Comparison of ENCODE assay signal across 7 mouse cellular contexts in the genomic region with DNA sequence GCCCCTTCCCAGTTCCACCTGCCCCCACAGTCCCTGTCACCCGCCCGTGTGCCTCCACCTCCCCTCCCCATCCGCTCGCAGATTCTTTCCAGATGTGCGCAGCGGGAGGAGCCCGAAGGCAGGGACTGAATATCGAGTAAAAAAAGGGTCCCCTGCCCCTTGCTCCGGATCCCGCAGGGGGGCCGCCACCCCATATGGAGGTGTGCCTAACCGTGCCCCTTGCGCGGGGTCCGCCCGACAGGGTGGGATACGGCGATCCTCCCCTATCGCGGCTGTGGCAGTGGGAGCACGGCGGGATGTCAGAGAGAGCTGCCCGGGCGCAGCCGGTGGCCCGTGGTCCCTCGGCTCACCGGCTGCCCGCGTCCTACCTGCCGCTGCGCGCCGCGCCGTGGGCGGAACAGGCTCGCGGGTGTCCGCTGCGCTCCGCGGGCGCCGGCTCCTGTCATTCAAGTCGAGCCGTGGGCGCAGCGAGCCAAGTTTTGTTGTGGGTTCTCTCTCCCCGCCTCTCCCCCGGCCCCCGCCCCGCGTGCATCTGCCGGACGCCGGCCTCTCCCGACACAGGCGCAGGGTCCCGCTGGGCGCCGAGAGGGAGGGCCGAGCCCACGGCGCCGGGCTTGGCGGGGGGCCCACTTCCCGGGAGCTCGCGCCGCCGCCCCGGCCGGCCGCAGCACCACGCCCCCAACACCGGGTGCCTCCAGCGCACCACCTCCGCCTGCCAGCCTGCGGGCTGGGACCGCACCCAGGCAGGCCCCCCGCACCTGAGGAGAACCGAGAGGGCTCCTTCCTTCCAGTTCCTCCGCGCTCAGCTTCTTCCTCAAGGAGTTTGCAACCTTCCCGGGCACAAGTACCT.
DNase-seq lines count a peak whose midpoint lies in the region; ATAC-seq lines count a peak whose summit lies in the region.

No protein-coding gene starts in this region.

- peak overlapping the region; percentile 99 for H3K4me2 ChIP-seq in hindbrain, embryonic 12.5 days (replicated peaks)
- H3K4me2 ChIP-seq in midbrain, embryonic 12.5 days (replicated peaks) = peak overlapping the region; percentile 98
- peak overlapping the region; percentile 94 for H3K4me2 ChIP-seq in stomach, embryonic 15.5 days

- no peak overlapping the region for H3K27ac ChIP-seq in hindbrain, embryonic 12.5 days
- H3K27ac ChIP-seq in midbrain, embryonic 12.5 days (replicated peaks) = no peak overlapping the region
- H3K27ac ChIP-seq in stomach, embryonic 15.5 days = no peak overlapping the region

- H3K27me3 ChIP-seq in hindbrain, embryonic 12.5 days = peaks cover 49% of the 10 kb centered on the region
- peaks cover 56% of the 10 kb centered on the region for H3K27me3 ChIP-seq in midbrain, embryonic 12.5 days
- peaks cover 39% of the 10 kb centered on the region for H3K27me3 ChIP-seq in stomach, embryonic 15.5 days (replicated peaks)

- peaks cover 18% of the 10 kb centered on the region for H3K4me1 ChIP-seq in hindbrain, embryonic 12.5 days
- H3K4me1 ChIP-seq in midbrain, embryonic 12.5 days = peaks cover 12% of the 10 kb centered on the region
- H3K4me1 ChIP-seq in stomach, embryonic 15.5 days = peaks cover 16% of the 10 kb centered on the region; the same call in 1 of the 2 replicates

- H3K36me3 ChIP-seq in hindbrain, embryonic 12.5 days = no peaks in the 10 kb centered on the region
- no peaks in the 10 kb centered on the region for H3K36me3 ChIP-seq in midbrain, embryonic 12.5 days
- H3K36me3 ChIP-seq in stomach, embryonic 15.5 days = no peaks in the 10 kb centered on the region

- ATAC-seq in hindbrain, embryonic 12.5 days (ENCODE audit: low FRiP score) = peak; percentile 55
- ATAC-seq in midbrain, embryonic 12.5 days (ENCODE audit: low FRiP score, low read depth) = 0 out of 2 replicates have a peak, but pooled peaks have one; percentile 49
- peak; percentile 14; the same call in 1 of the 2 replicates for ATAC-seq in stomach, embryonic 15.5 days (ENCODE audit: insufficient read depth, low FRiP score, low read depth)

- intact Hi-C loops in left cerebral cortex, postnatal 4 days (cut with DNase I) = no loop called here

- WGBS in hindbrain, embryonic 12.5 days = under 1% methylated on average over 77 of the region's 86 CpGs
- WGBS in midbrain, embryonic 12.5 days = under 1% methylated on average over 52 of the region's 86 CpGs
- 1% methylated on average over 76 of the region's 86 CpGs for WGBS in stomach, embryonic 15.5 days

- no peaks in the 10 kb centered on the region for H3K9me3 ChIP-seq in hindbrain, embryonic 12.5 days (replicated peaks)
- H3K9me3 ChIP-seq in midbrain, embryonic 12.5 days = no peaks in the 10 kb centered on the region
- no peaks in the 10 kb centered on the region for H3K9me3 ChIP-seq in stomach, embryonic 15.5 days

- H3K4me3 ChIP-seq in hindbrain, embryonic 12.5 days = peak overlapping the region; percentile 61
- H3K4me3 ChIP-seq in midbrain, embryonic 12.5 days = peak overlapping the region; percentile 58
- H3K4me3 ChIP-seq in stomach, embryonic 15.5 days (replicated peaks) = peak overlapping the region; percentile 49

- H3K9ac ChIP-seq in hindbrain, embryonic 12.5 days = peak overlapping the region; percentile 62
- H3K9ac ChIP-seq in midbrain, embryonic 12.5 days (replicated peaks) = peak overlapping the region; percentile 56
- H3K9ac ChIP-seq in stomach, embryonic 15.5 days = peak overlapping the region; percentile 4; the same call in 1 of the 2 replicates

- DNase-seq in NIH3T3 (ENCODE audit: low read depth) = peak; percentile 55
- peak; percentile 61 to 63 for DNase-seq in adrenal gland, postnatal 36 days
- peak; percentile 59 for DNase-seq in gastrocnemius, adult 18-20 months (ENCODE audit: low spot score)
- peak; percentile 43 for DNase-seq in left cerebral cortex, postnatal 4 days

Comparison
In these comparisons a context has a peak if more than half of its experiments do, and no peak if none do; other contexts are left out.
1. H3K9ac ChIP-seq: peak in every context shown above with its lines; median percentile 62 in hindbrain, embryonic 12.5 days; 56 in midbrain, embryonic 12.5 days; 4 in stomach, embryonic 15.5 days.